Mouse (Mus musculus): ENCODE data around the gene Ero1lb.
"Not testable (repeated sequence)": the region's sequence is repeated elsewhere in the genome, so short reads cannot be mapped to it uniquely, and the experiment has no call there.

The Ero1lb gene

DNA sequence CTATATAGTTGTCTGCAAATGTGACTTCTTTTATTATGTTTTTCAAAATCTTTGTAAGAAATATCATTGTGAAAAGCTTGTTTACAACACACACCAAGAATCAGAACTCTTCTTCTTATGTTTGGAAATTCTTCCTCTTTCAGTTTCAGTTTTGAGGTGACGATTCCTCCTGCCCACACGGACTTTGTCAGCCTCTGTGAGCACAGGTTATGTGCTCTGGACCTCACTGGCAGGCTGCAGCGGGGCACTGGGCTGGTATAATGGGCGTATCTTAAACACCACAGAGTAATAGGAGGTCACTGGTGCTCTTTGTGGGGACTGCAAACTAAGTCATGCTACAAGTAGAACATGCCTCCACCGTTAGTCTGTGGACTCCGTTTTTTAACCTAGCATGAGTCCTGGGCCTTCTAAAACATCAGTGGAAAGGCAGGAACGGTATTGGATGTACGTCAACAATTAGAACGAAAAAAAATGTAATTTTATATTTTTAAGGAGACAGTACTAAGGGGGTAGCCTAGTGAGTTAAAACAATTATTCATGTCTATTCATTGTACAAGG, 9.4 kb downstream of the Ero1lb start:
- no peak for DNase-seq (ENCODE audit: low read depth, low spot score)

DNA sequence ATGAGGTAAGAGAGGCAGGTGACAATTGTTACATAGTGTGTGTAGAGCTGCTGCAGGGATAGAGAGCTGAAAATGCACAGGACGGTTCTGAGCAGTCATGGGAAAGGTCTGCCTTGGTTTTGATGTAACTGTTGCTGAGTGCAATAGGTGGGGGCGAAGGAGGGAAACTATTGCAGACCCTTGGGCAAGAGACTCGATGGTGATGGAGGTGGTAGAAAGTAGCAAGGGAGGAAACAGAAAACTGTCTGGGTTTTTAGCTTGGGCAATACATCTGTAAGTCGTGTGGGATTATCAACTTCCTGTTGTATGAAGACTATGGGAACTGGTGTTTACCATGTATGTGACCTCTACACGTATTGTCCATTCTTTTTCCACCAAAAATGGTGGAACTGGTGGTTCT, 12.5 kb downstream of the Ero1lb start:
- no peak for DNase-seq (ENCODE audit: low read depth, low spot score)

DNA sequence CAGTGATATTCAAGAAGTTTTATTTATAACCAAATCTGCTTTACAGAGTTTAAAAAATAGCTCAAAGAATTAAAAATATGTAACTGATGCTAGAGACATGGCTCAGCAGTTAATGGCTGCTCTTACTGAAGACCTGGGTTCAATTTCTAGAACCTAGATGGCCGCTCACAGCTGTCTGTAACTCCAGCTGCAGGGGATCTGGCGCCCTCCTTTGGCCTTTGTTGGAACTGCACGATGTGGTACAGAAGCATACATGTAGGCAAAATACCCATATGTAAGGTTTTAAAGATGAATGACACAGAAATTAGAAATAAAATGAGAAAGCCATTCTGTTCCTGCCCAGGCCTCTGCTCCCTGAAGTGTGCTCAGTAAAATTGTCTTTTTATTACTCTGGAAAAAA, 23.3 kb downstream of the Ero1lb start:
- peak; percentile 30 for DNase-seq (ENCODE audit: low read depth, low spot score)

DNA sequence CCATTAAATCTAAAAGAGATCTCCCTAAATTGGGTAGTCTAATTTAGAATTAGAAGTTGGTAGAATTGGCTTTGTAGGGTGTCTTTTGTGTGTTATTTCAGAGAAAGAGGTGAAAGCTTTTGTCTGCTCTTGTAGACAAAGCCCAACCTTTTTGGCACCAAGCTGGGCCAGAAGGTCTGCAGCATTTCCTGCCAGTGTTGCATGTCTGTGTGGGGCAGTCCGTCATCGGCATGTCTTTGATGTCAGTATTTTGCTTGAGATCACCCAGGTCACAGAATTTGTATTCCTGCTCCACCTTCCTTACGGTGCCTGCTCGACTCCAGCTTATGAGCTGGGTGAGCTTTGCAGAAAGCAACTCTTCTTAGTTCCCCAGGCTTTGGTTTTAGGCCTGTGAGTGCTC, 31.4 kb downstream of the Ero1lb start:
- DNase-seq (ENCODE audit: low read depth, low spot score), result not testable (repeated sequence)

DNA sequence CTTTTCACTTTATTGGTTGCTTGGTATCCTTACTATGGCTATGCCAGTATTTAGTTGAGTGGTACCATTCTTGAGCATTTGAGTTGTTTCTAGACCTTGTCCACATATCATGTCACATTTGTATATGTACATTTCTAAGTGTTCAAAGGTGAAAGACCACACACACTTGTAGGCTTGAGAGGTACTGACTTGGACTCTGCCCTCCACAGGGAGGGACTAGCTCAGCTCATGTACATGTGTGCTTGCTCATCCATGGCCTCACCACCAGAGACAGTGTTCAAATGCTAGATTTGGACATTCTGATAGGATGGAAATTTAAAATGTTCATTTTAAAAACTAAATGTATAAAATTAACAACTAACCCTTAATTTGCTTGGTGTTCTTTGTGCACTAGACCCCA, 44.5 kb downstream of the Ero1lb start:
- not testable (repeated sequence) for DNase-seq (ENCODE audit: low read depth, low spot score)

DNA sequence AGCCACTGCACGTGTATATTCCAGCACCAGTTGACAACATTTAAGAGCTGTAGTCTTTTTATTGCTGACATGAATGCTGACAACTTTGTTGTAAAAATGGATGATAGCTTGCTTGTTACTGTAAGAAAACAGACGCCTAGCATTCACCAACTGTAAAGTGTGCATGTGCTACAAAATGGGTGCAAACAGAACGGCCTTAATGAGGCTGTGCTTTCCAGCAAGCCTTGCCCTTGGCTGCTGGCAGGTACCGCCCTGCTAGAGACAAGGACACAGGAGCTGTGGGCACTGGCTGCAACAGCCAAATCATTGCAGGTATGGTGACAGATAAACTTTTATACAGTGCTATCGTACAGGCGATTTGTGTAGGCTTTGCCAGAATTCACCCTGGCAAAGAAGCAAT, 48.4 kb downstream of the Ero1lb start:
- not testable (repeated sequence) for DNase-seq (ENCODE audit: low read depth, low spot score)

DNA sequence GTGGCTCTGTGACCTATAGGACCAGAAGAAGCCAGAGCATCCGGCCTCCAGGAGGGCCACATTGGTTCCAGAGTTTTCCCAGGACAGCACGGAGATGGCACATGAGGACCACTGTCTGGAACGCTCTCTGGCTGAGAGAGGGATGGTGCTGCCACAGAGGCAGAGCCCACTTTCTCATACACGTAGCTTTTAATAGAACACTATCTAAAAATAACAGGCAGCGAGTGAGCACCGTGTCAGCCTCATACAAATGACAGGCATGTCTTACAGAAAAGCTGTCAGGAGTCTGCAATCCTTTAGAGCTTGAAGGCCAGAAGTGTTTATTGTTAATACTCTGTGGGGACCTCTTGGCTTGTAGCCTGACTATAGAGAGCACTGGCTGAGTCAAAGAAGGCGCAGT, 48.9 kb downstream of the Ero1lb start:
- DNase-seq (ENCODE audit: low read depth, low spot score), result not testable (repeated sequence)

DNA sequence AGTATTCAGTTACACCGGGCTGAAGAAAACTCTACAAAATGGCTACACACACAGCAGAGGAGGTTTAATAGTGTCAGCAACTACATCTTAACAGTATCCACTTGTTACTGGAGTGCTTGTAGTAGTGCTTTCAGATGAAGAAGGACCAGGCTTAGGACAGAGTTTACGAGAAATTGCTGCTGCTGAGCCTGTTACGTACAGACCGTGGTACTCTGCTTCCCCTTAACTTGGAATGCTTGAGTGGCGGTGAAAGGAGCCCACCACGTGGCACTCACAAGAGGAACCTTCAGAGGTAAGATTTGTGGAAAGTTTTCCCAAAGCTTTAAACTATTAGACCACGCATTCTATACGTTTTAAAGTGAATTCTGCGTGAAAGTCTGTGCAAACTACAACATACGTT, 49.3 kb downstream of the Ero1lb start:
- DNase-seq (ENCODE audit: low read depth, low spot score), result not testable (repeated sequence)

DNA sequence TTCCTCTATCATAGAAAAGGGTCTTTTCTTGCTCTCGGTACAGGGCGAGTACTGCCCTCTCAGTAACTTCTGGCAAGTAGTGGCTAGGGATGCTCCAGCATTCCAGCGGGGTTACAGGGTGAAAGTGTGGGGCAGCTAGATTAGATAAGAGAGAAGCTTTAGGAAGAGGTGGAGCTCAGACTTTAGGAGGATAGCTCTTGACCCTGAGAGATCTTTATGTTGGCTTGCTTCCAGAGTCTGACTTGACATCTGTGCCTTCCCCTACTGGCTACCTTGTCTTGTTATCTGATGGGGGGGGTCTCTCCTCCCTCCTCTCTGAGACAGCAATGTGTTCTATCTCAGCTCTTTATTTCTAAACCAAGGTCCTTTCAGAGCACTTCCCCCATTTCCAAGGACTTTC, 50.8 kb downstream of the Ero1lb start:
- not testable (repeated sequence) for DNase-seq (ENCODE audit: low read depth, low spot score)

DNA sequence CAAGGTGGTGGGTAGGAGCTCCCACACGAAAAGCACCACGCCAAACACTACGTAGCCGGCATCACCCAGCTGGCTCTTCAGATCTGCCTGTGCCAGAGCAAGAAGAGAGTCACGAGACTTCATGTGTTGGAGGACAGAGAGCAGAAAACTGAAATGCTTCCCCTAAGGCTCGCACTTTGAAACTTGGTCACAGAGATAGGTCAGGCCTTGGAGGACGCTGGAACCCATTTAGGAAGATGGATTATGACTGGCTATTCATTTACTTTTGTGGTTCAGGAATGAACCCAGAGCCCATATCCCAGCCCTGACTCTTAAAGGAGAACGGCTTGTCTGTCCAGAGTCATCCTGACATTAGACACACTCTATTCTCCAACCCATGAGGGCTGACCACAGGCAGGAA, 54.1 kb downstream of the Ero1lb start:
- DNase-seq (ENCODE audit: low read depth, low spot score), result not testable (repeated sequence)

DNA sequence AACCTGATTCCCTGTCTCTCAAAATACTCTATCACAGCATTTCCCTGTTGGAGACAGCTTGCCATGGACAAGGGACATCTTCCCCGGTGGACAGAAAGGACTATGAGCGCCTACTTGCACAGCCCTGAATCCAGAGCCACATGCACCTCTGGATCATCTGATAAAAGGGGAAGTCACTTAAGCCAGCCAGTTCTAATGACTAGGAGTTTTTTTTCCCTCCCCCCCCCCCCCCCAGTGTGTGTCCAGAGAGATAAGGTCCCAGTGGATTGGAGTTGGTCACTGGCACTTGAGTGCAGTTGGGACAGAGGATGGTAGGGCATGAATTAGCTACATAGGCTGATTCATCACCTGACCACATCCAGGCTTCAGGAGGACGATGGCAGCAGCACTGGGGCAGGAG, 60.4 kb downstream of the Ero1lb start:
- DNase-seq (ENCODE audit: low read depth, low spot score), result not testable (repeated sequence)

DNA sequence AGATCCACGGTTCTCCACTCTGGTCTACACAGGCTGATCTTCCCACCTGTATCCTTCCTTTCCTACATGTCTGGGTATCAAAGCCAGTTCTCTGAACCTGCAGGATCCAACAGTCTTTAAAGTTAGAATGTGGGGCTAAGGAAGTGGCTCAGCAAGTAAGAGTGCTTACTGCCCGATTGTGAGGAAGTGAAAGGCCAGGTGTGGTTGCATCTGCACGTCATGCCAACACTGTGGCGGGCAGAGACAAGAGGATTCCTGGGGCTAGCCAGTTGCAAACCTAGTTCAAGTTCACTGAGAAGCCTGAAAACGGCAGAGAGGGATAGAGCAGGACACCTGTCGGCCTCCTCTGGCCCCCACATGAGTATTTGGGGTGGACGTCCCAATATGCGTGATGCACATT, 62.1 kb downstream of the Ero1lb start:
- not testable (repeated sequence) for DNase-seq (ENCODE audit: low read depth, low spot score)

DNA sequence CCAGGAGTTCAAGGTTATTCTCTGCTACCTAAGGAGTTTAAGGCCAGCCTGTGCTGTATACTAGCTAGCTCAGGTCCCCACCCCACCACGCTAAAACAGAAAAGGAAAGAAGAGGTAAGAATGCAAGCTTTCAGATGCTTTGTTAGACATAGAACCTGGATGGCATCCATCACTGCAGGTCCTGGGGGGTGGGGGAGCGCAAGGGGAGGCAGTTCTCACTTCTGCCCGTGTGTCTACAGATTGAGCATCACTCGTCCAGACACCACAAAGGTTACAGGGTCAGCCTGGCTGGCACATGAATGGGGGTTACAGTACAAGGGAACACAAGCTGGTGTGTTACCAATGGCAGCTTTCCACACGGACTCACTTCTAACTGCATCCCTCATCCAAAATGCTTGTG, 62.5 kb downstream of the Ero1lb start:
- DNase-seq (ENCODE audit: low read depth, low spot score), result not testable (repeated sequence)

DNA sequence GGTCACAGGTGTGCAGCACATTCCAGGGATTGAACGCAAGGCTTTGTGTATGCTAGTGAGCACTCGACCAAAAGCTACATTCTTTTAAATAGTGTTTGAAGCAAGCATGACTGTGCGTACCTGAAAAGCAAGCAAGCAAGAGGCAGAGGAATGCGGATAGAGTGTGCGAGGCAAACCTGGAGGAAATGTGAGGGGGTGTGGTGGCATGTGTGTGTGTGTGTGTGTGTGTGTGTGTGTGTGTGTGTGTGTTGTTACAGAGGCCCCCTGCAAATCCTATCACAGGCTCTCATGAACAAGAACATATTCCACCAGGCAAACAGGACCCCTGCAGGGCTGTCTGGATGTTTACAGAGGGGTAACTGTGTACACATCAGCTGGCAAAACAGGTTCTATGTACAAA, 64.6 kb downstream of the Ero1lb start:
- DNase-seq (ENCODE audit: low read depth, low spot score), result not testable (repeated sequence)

DNA sequence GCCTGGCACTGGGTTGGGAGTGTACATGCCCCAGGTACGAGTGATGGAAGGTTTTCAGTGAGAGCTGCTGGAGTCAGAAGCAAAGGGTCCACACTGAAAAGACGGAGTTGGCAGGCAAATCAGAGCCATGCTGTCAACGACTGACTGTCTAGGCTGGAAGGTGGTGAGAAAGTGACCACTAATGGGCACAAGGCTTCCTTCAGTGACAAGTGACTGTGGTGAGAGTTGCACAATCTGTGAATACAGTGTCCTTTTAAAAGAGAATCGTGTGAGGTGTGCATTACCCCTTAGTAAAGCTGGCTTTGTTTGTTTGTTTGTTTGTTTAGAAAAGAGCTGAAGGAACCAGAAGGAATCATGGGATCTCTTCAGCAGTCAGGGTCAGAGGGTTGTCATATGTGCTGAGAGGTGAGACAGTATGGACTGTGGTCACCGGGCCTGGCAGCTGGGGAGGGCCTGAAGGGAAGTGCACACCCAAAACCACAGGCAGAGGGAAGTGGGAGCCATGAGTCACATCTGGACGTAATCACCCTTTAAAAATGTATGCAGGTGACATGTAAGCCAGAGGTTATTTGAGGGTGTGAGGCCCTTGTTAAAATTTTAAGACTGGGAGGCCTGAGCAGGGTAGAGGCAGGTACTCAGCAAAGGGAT, 69.4 kb downstream of the Ero1lb start:
- DNase-seq (ENCODE audit: low read depth, low spot score), result not testable (repeated sequence)

DNA sequence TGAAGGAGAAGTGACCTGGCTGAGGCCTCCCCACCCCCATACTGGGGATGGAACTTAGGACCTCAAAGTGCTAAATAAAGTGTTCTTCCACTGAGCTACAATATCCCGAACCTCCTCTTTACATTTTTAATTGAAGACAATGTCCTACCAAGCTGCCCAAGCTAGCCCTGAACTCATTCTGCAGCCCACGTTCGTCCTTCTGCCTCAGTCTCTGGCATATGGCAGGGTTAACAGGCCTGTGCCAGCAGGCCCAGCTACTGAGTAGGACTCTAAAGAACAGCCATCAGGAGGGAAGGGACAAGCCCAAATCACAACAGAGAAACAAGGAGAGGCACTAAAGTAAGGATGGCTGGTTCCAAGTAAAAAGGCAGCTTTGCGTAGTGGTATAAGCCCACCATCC, 77.1 kb downstream of the Ero1lb start:
- DNase-seq (ENCODE audit: low read depth, low spot score), result not testable (repeated sequence)

DNA sequence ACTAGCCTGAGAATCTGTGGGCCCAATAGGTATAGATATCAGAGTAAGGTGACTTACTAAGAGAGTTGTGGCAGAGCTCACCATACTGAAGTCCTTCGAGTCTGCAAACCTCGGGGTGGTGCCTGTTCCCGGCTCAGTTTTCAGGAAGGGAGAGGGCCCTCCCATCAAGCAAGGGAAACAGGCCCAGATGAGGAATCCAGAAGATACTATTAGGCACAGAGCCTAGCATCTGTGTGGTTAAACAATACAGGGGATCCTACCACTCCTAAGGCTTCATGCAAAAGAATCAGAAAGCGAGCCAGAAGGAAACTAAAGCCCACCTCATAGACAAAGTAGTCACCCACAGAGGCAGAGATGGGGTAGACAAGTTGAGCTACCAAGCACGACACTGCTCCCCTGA, 81.0 kb downstream of the Ero1lb start:
- not testable (repeated sequence) for DNase-seq (ENCODE audit: low read depth, low spot score)

DNA sequence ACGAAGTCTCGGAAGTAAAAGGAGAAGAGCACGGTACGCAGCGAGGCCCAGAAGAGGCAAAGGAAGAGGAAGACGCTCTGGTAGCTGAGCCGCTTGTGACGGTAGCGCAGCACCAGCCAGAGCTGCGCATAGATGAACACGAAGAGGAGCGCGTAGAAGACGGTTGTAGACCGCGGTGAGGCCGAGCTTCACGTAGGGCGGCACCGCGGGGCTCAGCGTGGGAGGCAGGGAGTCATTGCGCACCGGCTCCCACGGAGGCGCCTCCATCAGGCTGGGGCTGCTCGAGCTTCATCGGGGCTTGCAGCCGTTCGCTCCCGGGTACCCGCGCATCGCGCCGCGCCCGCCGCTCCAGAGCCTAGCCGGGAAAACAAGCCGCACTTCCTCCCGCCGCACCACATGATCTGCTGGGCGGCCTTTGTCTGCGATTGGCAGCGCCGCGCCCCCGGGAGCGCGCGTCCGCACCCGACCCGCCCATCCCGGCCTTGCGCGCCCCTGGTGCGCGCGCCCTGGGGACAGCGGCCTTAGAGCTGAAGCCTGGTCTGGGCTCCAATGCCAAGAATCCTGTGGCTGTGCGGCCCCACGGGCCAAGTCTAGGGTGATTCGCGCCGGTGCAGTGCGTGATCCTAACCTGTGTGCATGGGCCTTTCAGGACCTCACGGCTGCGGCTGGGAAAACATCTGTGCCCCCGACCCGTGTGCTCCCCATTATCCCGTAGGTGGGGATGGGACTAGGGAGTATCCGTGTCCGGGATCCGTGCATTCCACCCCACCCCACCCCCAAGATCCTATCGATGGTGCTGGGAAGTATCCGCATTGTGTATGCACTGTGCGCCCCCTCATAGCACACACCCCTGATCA, 84.6 kb downstream of the Ero1lb start:
- peak; percentile 29 for DNase-seq (ENCODE audit: low read depth, low spot score)

DNA sequence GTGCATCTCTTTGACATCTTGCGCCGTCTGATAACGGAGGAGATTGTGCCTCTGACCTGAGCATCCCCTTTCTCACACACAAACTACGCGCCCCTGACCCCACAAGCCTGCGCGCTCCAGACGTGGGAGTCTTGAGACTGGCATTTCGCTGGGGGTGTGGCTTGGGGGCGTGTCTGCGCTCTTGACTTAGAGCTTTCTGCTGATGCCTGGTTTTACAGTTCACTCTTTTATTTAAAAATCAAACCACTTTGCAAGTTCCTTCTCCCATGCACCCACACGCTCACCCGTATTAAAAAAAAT, 85.2 kb downstream of the Ero1lb start:
- peak; percentile 16 for DNase-seq (ENCODE audit: low read depth, low spot score)
